Mouse (Mus musculus) 416B (cell line): ENCODE data around the gene Ssna1.
"Not testable (repeated sequence)": the region's sequence is repeated elsewhere in the genome, so short reads cannot be mapped to it uniquely, and the experiment has no call there.

ENCODE experiments used
- DNase-seq: peaks from one replicate; pipeline ENCODE4 v3.0.0; 2011; ENCODE audit warnings: low read depth

Ssna1 gene

DNA sequence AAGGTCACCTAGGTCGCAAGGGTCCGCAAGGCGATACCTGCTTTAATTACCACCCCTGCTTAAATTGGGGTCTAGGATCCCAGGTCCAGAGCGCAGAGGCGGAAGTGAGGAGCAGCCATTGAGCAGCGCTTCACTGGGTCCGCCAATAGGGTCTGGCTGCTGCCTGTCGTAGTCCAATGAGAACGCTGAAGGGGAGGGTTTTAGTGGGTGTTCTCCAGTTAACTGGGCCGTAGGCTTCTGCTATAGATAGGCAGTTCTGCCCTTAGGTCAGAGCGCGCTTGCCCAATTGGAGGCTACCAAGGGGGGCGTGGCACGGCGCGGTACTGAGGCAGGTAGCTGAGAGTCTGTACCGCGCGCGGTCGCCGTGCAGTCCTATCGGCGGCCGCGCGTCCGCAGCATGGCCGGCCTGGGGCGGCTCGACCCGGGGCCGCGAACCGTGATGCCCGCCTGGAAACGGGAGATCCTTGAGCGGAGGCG, 9.9 kb downstream of the Ssna1 start, which contains the start of gene Tprn:
TSS of gene Tprn (plus strand) at position 328 of the 477 bp plus-strand sequence.
- peak; percentile 99 for DNase-seq

GRCm38 (mm10) chr2:25261870-25262269, 10.4 kb downstream of the Ssna1 start:
- DNase-seq = no peak

- DNase-seq = peak; percentile 55
Measured at GRCm38 (mm10) chr2:25258887-25259286, 13.4 kb downstream of the Ssna1 start.

DNA sequence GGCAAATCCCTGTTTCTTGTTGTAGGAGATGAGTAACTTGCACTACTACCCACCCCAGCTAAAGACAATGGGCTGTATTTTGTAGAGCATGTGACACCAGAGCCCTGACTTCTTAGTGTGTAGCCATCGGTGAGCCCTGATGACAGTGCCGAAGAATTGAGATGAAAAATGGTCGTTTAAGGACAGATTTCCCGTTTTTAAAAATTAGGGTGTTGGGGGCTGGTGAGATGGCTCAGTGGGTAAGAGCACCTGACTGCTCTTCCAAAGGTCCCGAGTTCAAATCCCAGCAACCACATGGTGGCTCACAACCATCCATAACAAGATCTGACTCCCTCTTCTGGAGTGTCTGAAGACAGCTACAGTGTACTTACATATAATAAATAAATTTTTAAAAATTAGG, 15.0 kb downstream of the Ssna1 start:
- DNase-seq = not testable (repeated sequence)

DNA sequence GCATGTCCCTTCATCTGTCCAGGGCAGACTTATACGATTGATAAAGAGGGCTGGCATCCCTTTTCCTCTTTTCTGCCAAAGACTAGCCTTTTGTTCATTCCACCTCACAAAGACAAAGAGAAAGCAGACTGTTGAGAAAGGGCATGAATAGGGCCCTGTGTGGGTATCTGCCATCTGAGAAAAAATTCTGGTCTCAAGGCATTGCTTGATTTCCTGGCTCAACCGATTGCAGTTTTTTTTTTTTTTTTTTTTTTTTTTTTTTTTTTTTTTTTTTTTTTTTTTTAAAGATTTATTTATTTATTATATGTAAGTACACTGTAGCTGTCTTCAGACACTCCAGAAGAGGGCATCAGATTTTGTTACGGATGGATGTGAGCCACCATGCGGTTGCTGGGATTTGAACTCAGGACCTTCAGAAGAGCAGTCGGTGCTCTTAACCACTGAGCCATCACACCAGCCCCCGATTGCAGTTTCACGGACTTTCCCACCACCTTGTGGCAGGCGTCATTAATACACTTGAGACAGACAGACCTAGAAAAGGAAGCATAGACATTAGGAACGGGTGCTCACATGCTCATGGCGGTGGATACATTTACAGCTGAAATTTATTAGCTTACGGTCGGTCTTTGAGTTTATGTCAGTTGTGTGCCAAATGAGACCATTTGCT, 15.7 kb downstream of the Ssna1 start:
- DNase-seq = peak; percentile 89

- DNase-seq = peak; percentile 91
Measured at GRCm38 (mm10) chr2:25255284-25255779, 16.9 kb downstream of the Ssna1 start, which contains the start of gene Tmem203. Gene Tmem203, plus strand, starts transcription at chr2:25255439.

DNA sequence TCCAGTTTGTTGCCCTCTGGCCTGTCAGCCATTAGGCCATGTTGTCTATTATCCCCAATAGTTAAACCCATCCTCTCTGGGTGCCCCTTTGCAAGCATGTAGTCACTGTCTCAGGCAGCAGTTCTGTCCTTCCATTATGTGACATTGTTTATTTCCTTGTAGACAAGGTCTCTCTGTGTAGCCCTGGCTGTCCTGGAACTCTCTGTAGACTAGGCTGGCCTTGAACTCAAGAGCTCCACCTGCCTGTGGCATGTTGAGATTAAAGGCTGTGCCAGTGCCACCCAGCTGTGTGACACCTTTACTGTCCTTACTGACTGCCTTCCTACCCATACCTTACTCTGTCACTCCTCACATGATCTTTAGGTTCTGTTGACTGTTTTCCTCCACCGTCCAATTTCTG, 19.9 kb downstream of the Ssna1 start:
- DNase-seq = peak; percentile 55

GRCm38 (mm10) chr2:25246183-25247072, 25.8 kb downstream of the Ssna1 start, which contains the start of gene AL732309.1:
Gene AL732309.1, minus strand, starts transcription at chr2:25246863.
- DNase-seq = no peak

- DNase-seq = no peak
Measured at GRCm38 (mm10) chr2:25244144-25244543, 28.1 kb downstream of the Ssna1 start.

DNA sequence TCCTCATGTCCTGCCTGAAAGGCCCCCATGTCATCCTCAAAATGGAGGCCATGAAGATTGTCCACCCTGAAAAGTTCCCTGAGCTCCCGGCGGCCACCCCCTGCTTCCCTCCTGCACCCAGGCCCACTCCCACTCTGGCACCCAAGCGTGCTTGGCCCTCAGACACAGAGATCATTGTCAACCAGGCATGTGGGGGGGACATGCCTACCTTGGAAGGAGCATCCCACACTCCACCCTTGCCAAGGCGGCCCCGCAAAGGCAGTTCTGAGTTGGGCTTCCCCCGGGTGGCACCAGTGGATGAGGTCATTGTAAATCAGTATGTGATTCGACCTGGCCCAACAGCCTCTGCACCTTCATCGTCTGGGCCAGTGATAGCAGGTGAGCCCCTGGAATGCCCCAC, 28.9 kb downstream of the Ssna1 start:
- DNase-seq = no peak

DNA sequence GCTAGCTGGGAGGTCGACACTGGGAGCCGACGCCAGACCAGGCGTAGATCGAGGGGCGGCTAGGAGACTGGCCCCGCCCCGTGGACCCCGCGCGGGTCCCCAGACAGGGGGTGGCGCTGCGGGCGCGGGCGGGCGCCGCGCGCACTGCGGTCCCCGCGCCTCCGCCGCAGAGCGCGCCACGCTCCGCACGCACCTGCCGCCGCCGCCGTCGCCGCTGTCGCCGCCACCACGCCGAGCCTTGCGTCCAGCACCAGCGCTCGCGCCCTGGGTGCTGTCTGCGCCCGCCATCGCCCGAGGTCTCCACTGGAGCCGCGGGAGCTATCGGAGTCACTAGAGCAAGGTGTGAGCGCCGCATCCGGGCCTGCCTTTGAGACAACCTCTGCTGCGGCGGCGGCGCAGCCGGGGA, 30.1 kb downstream of the Ssna1 start, which contains the start of the genes Rnf208 and Cysrt1:
TSS of gene Rnf208 (plus strand) at position 155 of the 406 bp plus-strand sequence.
TSS of gene Cysrt1 (minus strand) at position 352 of the 406 bp plus-strand sequence.
- DNase-seq = no peak

GRCm38 (mm10) chr2:25241438-25241775, 30.8 kb downstream of the Ssna1 start:
- no peak for DNase-seq

DNA sequence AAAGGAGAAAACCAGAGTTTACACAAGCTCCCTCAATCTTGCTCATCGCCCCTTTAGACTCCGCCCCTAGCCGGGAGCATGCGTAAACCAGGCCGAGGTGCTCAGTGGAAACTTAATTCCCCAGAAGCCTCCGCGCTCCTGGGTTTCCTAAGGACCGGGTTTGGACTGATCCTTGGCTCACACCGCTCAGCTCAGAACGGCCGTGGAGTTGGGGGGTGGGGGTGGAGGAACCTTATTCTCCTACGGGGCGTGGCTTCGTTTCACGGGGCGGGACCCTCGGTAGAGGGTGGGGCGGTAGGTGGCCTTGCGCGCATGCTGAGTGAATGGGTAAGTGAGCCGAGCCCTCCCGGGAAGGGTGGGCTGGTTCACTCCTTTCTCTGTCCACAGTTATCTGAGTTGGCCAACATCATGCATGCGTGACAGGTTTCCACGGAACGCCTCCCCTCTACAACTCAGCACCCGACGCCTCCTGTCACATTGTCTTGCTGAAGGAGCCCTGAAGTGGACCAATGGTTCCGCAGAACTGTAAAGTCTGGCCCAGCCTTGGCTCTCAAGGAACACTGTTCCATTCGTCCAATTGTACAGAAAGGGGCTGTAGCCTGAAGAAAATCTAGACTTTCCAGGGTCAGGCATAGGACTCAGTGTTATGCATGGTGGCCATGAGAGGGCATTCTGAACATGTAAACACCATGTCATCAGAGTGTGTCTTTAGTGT, 31.4 kb downstream of the Ssna1 start:
- no peak for DNase-seq

- no peak for DNase-seq
Measured at GRCm38 (mm10) chr2:25240310-25240709, 31.9 kb downstream of the Ssna1 start.

DNA sequence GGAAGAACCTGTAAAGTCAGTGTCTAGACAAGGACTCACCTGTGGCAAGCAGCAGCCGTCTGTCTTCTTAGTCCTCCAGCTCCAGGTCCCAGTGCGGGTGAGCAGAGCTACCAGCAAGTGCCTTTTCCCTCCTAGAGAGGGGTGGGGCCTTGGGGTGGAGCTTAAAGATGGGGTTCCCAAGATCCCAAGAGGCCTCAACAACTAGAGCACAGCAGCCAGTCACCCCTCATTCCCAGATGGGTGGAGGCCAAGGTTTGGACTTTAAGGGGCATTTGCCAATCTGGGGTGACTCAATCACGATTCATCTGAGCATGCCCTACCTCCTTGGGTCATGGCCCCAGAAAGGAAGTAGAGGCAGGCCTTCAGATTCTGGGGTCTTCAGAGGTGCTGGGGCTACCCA, 32.5 kb downstream of the Ssna1 start:
- DNase-seq = no peak

GRCm38 (mm10) chr2:25238106-25238505, 34.1 kb downstream of the Ssna1 start:
- no peak for DNase-seq

GRCm38 (mm10) chr2:25237522-25237921, 34.7 kb downstream of the Ssna1 start:
- DNase-seq = no peak

- no peak for DNase-seq
Measured at GRCm38 (mm10) chr2:25236614-25237013, 35.6 kb downstream of the Ssna1 start, which contains the start of gene Rnf224. Gene Rnf224, minus strand, starts transcription at chr2:25236787.

- no peak for DNase-seq
Measured at GRCm38 (mm10) chr2:25234551-25235220, 37.6 kb downstream of the Ssna1 start.

DNA sequence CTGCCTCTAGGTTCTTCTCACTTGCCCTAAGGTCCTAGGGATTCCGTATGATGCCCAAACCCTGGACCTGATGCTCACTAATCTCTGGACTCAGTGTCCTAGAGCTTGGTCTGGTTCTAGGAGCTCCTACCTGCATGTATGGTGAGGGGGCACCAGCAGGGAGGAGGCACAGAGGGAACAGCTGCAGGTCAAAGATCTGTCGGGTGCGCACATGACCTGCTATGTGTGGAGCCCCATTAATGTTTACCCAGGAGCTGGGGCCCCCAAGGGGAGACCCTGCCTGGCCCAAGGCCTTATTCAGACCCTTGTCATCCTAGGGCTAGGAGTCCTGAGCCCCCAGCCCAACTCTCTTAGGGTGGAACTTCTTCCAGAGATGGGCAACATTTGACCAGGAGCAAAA, 38.2 kb downstream of the Ssna1 start, which contains the start of gene Slc34a3:
TSS of gene Slc34a3 (minus strand) at position 315 of the 400 bp plus-strand sequence.
- no peak for DNase-seq

- peak; percentile 85 for DNase-seq
Measured at GRCm38 (mm10) chr2:25233421-25233820, 38.8 kb downstream of the Ssna1 start.
